Mouse (Mus musculus) 3T3-L1 (cell line): ENCODE measurements at regions not wholly inside any gene's neighbourhood (a gene's known extent, or its start where the extent isn't known, plus 50 kb on each side); places are given as distances from the start of the nearest gene placed in this dataset.
"Not testable (repeated sequence)": the region's sequence is repeated elsewhere in the genome, so short reads cannot be mapped to it uniquely, and the experiment has no call there.

Source experiments
- DNase-seq: peaks from one replicate; pipeline ENCODE4 v3.0.0-alpha.2; 2015; ENCODE audit warnings: low read depth, low spot score

GRCm38 (mm10) chr6:95058017-95058416 lies 59.0 kb upstream of the Kbtbd8 start:
- peak; percentile 81 for DNase-seq

DNA sequence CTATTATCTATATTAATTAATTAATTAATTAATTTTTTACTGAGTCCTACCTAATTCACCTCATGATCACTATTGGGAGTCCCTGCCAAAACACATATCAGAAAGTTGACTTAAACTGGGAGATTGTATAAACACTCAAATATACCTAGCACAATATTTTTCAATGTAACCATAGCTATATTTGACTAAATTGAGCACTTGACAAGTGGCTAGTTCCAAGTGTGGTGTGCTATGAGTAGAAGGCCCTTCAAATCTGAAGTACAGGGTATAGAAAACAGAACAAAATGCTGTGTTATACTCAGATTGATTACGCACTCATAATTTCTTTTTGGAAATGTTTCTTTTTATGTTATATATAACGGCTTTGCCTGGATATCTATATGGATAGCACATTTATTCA lies 60.8 kb upstream of the Kbtbd8 start:
- no peak for DNase-seq

DNA sequence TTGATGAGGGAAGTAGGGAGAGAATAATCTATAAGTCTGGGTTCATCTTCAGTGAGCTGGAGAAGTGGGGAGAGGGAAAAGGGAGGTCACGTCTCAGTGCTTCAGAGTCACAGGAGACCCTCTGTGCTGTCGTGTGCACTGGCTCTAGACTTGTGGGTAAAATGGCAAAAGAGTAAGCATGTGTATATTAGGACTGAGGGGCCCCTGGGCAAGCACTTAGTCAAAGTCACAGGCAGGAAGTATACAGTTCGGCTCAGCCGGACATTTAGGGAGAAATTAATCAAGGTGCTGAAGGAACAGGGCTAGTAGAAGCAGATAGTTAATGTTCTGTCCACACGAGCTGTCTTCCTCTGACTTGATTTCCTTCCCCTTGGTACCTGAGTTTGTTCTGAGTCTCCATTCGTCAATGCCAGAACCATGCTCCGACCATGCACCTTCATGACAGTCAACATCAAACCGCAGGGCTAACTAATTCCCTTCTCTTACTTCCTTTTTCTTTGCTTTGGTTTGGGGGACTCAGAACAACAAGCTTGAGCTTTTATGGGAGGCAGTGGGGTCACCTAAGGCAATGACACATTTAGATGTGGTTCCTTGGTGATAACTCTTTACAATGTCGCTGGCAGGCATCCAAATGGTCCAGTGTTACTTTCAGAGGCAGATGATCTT lies 63.2 kb upstream of the Kbtbd8 start:
- DNase-seq, result no peak

GRCm38 (mm10) chr6:95041351-95041750 lies 75.7 kb upstream of the Kbtbd8 start:
- not testable (repeated sequence) for DNase-seq

DNA sequence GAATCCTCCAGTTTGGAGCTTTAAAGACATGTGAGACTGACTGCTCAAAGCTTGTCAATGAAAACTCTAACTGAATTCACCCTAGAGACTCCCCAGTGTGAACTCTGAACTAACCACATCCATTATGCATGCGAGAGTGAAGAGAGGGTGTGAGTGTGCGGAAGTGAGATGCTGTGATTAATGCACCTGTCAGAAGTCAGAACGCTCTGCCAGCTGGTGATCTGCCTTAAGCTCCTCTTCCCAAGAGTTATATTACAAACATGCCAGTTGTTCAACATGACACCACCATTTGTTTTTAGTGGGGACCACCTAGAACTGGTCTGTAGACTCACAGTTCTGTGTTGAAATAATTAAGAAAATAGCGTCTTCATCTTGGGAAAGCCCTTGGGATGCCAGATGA lies 92.8 kb upstream of the Kbtbd8 start:
- peak; percentile 18 for DNase-seq

GRCm38 (mm10) chr6:95021724-95022123 lies 95.3 kb upstream of the Kbtbd8 start:
- DNase-seq, result no peak

DNA sequence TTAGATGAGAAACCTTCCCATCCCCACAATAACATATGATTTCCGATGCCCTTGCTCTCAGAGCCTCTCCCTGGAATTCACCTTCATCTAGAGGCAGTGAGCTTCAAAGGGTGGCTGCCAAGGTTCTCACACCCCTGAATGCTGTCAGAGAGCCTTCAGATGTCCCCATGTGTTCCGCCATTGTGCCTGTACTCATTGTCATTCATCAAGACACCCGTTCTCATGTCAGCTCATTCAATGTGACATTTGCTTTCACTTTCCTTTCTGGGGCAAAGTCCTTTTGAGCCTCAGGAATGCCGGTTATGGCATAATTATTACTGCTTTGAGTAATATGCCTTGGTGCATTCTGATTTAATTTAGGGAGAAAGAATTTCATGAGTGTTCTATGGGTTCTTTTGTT lies 99.1 kb upstream of the Kbtbd8 start:
- DNase-seq, result peak; percentile 21

- no peak for DNase-seq
Observed at GRCm38 (mm10) chr6:95017484-95017883, 99.6 kb upstream of the Kbtbd8 start.

GRCm38 (mm10) chr6:95013096-95013495 lies 103.9 kb upstream of the Kbtbd8 start:
- no peak for DNase-seq

DNA sequence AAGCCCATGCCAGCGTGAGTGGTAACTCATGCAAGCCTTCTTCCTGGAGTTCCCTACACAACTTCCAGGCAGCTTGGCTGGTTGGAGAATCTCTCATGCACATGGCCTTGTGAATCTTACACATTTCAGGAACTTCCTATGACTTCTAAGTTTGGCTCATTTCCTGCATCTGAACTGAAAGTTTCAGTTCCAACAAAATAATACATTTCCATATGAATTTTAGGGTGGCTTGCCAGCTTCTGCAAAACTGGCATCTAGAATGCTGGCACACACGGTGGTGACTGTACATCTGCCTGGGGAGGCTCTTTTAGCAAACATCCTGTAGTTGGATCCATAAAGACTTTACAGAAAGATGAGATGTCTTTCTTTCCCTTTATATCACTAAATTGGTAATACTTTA lies 110.6 kb upstream of the Kbtbd8 start:
- no peak for DNase-seq

DNA sequence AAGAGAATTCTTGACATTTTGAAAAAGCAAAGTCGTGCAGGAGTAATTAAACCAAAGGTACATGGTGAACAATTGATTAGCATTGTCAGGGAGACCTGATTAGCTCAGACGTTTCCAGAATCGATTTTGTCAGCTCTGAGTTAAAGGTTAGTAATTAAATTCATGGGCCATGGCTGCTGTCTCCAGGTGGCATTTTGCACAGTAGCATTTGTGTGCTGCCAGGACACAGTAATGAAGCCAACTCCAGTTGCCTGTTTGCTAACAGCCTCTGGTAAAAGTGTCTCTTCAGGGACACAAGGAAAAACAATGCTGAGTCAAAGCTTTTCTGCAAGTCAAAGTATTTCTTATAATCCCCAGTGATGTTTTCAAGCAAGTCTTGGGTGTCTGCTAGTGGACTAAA lies 113.3 kb upstream of the Kbtbd8 start:
- no peak for DNase-seq

GRCm38 (mm10) chr6:94999562-94999961 lies 117.5 kb upstream of the Kbtbd8 start:
- DNase-seq, result no peak

DNA sequence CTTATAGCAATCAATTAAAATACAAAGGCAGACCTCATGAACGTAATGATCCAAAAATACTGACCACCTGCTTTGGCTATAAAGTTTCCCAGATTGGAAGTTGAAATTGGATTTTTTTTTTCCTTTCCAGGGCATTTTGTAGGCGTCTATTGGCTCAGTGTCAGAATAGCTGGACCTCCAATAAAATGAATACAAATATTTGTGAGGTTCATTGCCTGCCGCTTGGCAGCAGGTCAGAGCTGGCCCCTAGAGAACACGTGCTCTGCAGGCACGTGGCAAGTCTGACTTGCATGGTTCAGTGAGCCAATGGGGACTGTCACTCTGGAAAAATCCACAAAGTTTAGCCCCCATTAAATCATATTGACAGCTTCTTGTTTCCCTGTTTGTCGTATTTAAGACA lies 118.0 kb upstream of the Kbtbd8 start:
- DNase-seq, result no peak

DNA sequence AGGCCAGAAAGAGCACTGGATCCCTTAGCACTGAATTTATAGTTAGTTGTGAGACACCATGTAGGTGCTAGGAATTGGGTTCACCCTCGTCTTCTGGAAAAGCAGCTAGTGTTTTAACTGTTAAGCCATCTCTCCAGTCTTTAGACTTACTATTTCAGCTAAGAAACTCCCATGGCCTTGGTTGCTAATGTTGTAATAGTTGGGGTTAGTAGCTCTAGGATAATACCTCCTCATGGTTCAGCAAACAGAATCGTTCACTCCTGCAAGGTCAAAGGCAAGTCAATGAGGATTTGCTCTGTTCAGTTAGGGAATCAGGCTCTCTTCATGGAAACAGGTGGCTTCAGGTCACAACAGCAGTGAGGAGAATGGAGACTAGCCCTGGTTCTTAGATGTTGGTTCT lies 118.7 kb upstream of the Kbtbd8 start:
- DNase-seq, result no peak

GRCm38 (mm10) chr6:94994376-94994775 lies 122.7 kb upstream of the Kbtbd8 start:
- DNase-seq, result peak; percentile 80

- no peak for DNase-seq
Observed at GRCm38 (mm10) chr6:94987427-94987826, 129.6 kb upstream of the Kbtbd8 start.

DNA sequence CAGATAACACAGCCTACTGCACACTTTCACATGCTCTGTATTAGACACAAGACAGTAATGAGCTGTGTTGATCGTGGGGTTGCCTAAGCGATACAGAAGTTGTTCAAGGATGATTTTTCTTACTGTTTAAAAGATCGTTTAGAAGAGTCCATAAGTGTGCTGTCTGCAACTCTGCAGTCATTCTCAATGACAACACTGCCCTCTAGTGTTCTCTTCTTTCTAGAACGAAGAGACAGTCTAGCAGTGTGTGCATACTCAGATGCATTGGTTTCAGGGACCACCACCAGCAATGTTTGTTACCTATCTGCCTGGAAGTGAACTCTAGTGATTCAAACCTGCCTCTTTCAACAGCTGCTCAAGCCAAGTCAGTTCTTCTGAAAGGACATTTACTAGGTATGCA lies 130.7 kb upstream of the Kbtbd8 start:
- DNase-seq, result peak; percentile 88

GRCm38 (mm10) chr6:94984411-94984895 lies 132.6 kb upstream of the Kbtbd8 start:
- DNase-seq, result peak; percentile 94

- DNase-seq, result no peak
Observed at GRCm38 (mm10) chr6:94968683-94969082, 148.4 kb upstream of the Kbtbd8 start.

- peak; percentile 91 for DNase-seq
Observed at GRCm38 (mm10) chr6:94966962-94967361, 150.1 kb upstream of the Kbtbd8 start.

DNA sequence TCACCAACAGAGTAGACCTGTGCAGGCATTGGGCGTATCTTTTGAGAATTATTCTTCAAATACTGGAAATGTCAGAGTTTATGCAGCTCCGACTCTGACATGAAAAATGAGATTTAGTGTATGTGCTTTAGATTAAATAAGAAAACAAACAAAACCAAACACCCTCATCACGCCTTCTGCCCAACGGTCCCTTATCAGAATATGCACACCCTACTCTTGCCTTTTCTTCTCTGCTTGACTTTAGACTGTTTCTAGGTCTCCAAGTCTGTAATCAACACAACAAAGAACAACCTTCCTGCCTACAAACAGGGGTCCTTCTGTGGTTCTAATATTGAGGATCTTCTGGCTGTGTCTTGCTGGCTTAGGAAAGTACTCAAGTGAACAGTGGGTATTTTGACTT lies 153.8 kb upstream of the Kbtbd8 start:
- DNase-seq, result no peak

GRCm38 (mm10) chr6:94962411-94963087 lies 154.5 kb upstream of the Kbtbd8 start:
- no peak for DNase-seq

GRCm38 (mm10) chr6:94961821-94962220 lies 155.2 kb upstream of the Kbtbd8 start:
- no peak for DNase-seq
